Mouse (Mus musculus): ENCODE results near the gene 4930426L09Rik. TPM values are rescaled to one million over a fixed set of nuclear protein-coding genes. Genes with fewer than 3 reads are reported as not detected.
A peak's percentile ranks its signal among the peaks of the same experiment; 100 is the strongest.

The 4930426L09Rik gene
- total and polyA plus RNA-seq, 2 experiments from 2014 or later: 0.36 to 4.1 TPM

- Histone ChIP-seq H3K4me2 (ENCODE audit: low read depth, low read length) (no peak overlapping the region), H3K27me3 (ENCODE audit: control insufficient read depth, insufficient read depth, low read length) (no peaks in the 10 kb centered on the region), H3K4me3 (ENCODE audit: low read depth, low read length) (no peak overlapping the region), H3K9me3 (replicated peaks; ENCODE audit: control insufficient read depth, low read length) (no peaks in the 10 kb centered on the region), H3K4me1 (ENCODE audit: control insufficient read depth, insufficient read depth) (no peaks in the 10 kb centered on the region), H3K27ac (ENCODE audit: low read depth) (peak overlapping the region; percentile 47; the same call in 1 of the 2 replicates), H3K9ac (replicated peaks; ENCODE audit: low read depth, low read length) (no peak overlapping the region), H3K36me3 (replicated peaks; ENCODE audit: control insufficient read depth, insufficient read depth, low read length) (no peaks in the 10 kb centered on the region)
- ATAC-seq (ENCODE audit: insufficient read depth, low read depth) (no peak), DNase-seq (ENCODE audit: low spot score) (peak; percentile 32)
- WGBS: 63% methylated on average over 4 of the region's 4 CpGs
- TF ChIP-seq CTCF (IDR thresholded peaks at IDR 0.05; ENCODE audit: low read depth): no peak
- no peak for TF ChIP-seq EP300 (IDR thresholded peaks at IDR 0.05; ENCODE audit: low read depth)
Measured at GRCm38 (mm10) chr2:19037907-19038570, 39.9 kb downstream of the 4930426L09Rik start.

- no peaks in the 10 kb centered on the region for H3K27me3 ChIP-seq (ENCODE audit: control insufficient read depth, insufficient read depth, low read length)
- TF ChIP-seq EP300 (IDR thresholded peaks at IDR 0.05; ENCODE audit: low read depth) (no peak), CTCF (IDR thresholded peaks at IDR 0.05; ENCODE audit: low read depth) (no peak)
- 89% methylated on average over 1 of the region's 1 CpGs for WGBS
- H3K4me1 ChIP-seq (ENCODE audit: control insufficient read depth, insufficient read depth): no peaks in the 10 kb centered on the region
- H3K9ac ChIP-seq (replicated peaks; ENCODE audit: low read depth, low read length): no peak overlapping the region
- no peaks in the 10 kb centered on the region for H3K36me3 ChIP-seq (replicated peaks; ENCODE audit: control insufficient read depth, insufficient read depth, low read length)
- H3K4me2 ChIP-seq (ENCODE audit: low read depth, low read length): no peak overlapping the region
- no peak for ATAC-seq (ENCODE audit: insufficient read depth, low read depth)
- H3K4me3 ChIP-seq (ENCODE audit: low read depth, low read length): no peak overlapping the region
- no peak overlapping the region for H3K27ac ChIP-seq (ENCODE audit: low read depth)
- DNase-seq (ENCODE audit: low spot score): no peak
- H3K9me3 ChIP-seq (replicated peaks; ENCODE audit: control insufficient read depth, low read length): no peaks in the 10 kb centered on the region
Measured at GRCm38 (mm10) chr2:19048225-19048624, 50.1 kb downstream of the 4930426L09Rik start.

- DNase-seq (ENCODE audit: low spot score) (no peak), ATAC-seq (ENCODE audit: insufficient read depth, low read depth) (no peak)
- no peak overlapping the region for H3K27ac ChIP-seq (ENCODE audit: low read depth)
- no peak for TF ChIP-seq CTCF (IDR thresholded peaks at IDR 0.05; ENCODE audit: low read depth)
- TF ChIP-seq EP300 (IDR thresholded peaks at IDR 0.05; ENCODE audit: low read depth): no peak
- 83% methylated on average over 1 of the region's 1 CpGs for WGBS
- no peak overlapping the region for H3K4me3 ChIP-seq (ENCODE audit: low read depth, low read length)
- H3K27me3 ChIP-seq (ENCODE audit: control insufficient read depth, insufficient read depth, low read length): no peaks in the 10 kb centered on the region
- no peak overlapping the region for H3K9ac ChIP-seq (replicated peaks; ENCODE audit: low read depth, low read length)
- no peaks in the 10 kb centered on the region for H3K9me3 ChIP-seq (replicated peaks; ENCODE audit: control insufficient read depth, low read length)
- H3K4me1 ChIP-seq (ENCODE audit: control insufficient read depth, insufficient read depth): no peaks in the 10 kb centered on the region
- no peak overlapping the region for H3K4me2 ChIP-seq (ENCODE audit: low read depth, low read length)
- no peaks in the 10 kb centered on the region for H3K36me3 ChIP-seq (replicated peaks; ENCODE audit: control insufficient read depth, insufficient read depth, low read length)
Measured at GRCm38 (mm10) chr2:19049341-19049740, 51.2 kb downstream of the 4930426L09Rik start.

Other genes starting within 250 kb of the 4930426L09Rik start
- gene Pip4k2a, start 217 bp upstream of the 4930426L09Rik start, total RNA-seq (2014; rRNA removed; ENCODE audit: low replicate concordance): 1.3 and 2.3 TPM in 2 replicates
- gene Pip4k2a, start 217 bp upstream of the 4930426L09Rik start, polyA plus RNA-seq (2015; fragmentation: Nextera tagmentation; extraction: Ambion mirVana): 2.7 and 4.3 TPM in 2 replicates
- not detected in 2 replicates for gene Armc3, start 201.0 kb downstream of the 4930426L09Rik start, total RNA-seq (2014; rRNA removed; ENCODE audit: low replicate concordance)
- gene Armc3, start 201.0 kb downstream of the 4930426L09Rik start, polyA plus RNA-seq (2015; fragmentation: Nextera tagmentation; extraction: Ambion mirVana): 0.07 and 0.19 TPM in 2 replicates